Mouse (Mus musculus) heart, adult 2 months (tissue): Measurements from ENCODE around the gene Hist2h2ab.

ENCODE experiments used
- CTCF ChIP-seq: fragments of 200-600 bp; IDR thresholded peaks from 2 replicates; pipeline ENCODE4 v1.8.1; 2022; ENCODE audit warnings: antibody characterized with exemption, mild to moderate bottlenecking, moderate library complexity
- EP300 ChIP-seq: fragments of 200-500 bp; IDR thresholded peaks from 2 replicates; pipeline ENCODE4 v1.6.1; 2011; ENCODE audit warnings: low read depth, low read length, control low read depth; ENCODE audit not compliant: insufficient read depth
- POLR2A ChIP-seq: fragments of 200-500 bp; IDR thresholded peaks from 2 replicates; pipeline ENCODE4 v1.6.1; 2011; ENCODE audit warnings: mild to moderate bottlenecking, low read depth, low read length, control low read depth; ENCODE audit not compliant: insufficient read depth

DNA sequence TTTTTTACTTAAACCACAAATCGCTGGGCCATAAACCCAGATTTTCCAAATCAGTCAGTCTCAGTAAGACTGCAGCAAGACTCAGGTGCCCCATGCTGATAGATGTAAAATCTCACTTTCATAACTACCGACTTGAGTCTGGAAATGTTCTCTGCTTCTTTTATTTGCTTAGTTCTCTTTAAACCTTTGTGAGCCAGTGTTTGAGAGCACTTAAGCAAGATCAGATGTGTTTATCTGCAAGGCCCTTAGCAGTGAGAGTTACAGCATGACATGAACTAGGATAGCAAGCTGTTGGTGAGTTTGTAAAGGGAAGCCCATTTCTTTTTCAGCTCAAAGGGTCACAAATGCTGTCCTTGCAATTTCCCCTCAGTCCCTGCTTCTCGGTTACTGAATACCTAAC lies 37.5 kb downstream of the Hist2h2ab start:
- TF ChIP-seq CTCF (no peak), EP300 (no peak), POLR2A (no peak)
